Mouse (Mus musculus): ENCODE results near the gene Ccdc30.

Gene Ccdc30

GRCm38 (mm10) chr4:119417270-119417669 is 1.9 kb upstream of the Ccdc30 start:
- no peak for DNase-seq (ENCODE audit: low spot score)

- DNase-seq (ENCODE audit: low spot score), result no peak
Observed at GRCm38 (mm10) chr4:119412791-119413190, 2.5 kb downstream of the Ccdc30 start.

- no peak for DNase-seq (ENCODE audit: low spot score)
Observed at GRCm38 (mm10) chr4:119411877-119412650, 3.3 kb downstream of the Ccdc30 start.

GRCm38 (mm10) chr4:119403431-119403830 is 11.9 kb downstream of the Ccdc30 start:
- DNase-seq (ENCODE audit: low spot score), result no peak

GRCm38 (mm10) chr4:119400896-119401295 is 14.4 kb downstream of the Ccdc30 start:
- DNase-seq (ENCODE audit: low spot score), result no peak

- DNase-seq (ENCODE audit: low spot score), result no peak
Observed at GRCm38 (mm10) chr4:119398751-119399150, 16.6 kb downstream of the Ccdc30 start.

GRCm38 (mm10) chr4:119390369-119390768 is 25.0 kb downstream of the Ccdc30 start:
- no peak for DNase-seq (ENCODE audit: low spot score)

GRCm38 (mm10) chr4:119389184-119389583 is 26.1 kb downstream of the Ccdc30 start:
- DNase-seq (ENCODE audit: low spot score), result no peak

- no peak for DNase-seq (ENCODE audit: low spot score)
Observed at GRCm38 (mm10) chr4:119381471-119382190, 33.7 kb downstream of the Ccdc30 start.

GRCm38 (mm10) chr4:119369460-119369859 is 45.9 kb downstream of the Ccdc30 start:
- no peak for DNase-seq (ENCODE audit: low spot score)

GRCm38 (mm10) chr4:119366758-119367526 is 48.4 kb downstream of the Ccdc30 start:
- DNase-seq (ENCODE audit: low spot score), result no peak

- no peak for DNase-seq (ENCODE audit: low spot score)
Observed at GRCm38 (mm10) chr4:119362231-119362630, 53.1 kb downstream of the Ccdc30 start.

- peak; percentile 30 for DNase-seq (ENCODE audit: low spot score)
Observed at GRCm38 (mm10) chr4:119359196-119359971, 55.9 kb downstream of the Ccdc30 start.

GRCm38 (mm10) chr4:119345508-119345907 is 69.8 kb downstream of the Ccdc30 start:
- DNase-seq (ENCODE audit: low spot score), result no peak

GRCm38 (mm10) chr4:119338861-119339361 is 76.4 kb downstream of the Ccdc30 start:
- peak; percentile 26 for DNase-seq (ENCODE audit: low spot score)

GRCm38 (mm10) chr4:119338422-119338821 is 76.9 kb downstream of the Ccdc30 start:
- no peak for DNase-seq (ENCODE audit: low spot score)

GRCm38 (mm10) chr4:119333487-119333886 is 81.8 kb downstream of the Ccdc30 start:
- DNase-seq (ENCODE audit: low spot score), result no peak

GRCm38 (mm10) chr4:119320896-119321550 is 94.3 kb downstream of the Ccdc30 start:
- DNase-seq (ENCODE audit: low spot score), result no peak

- peak; percentile 94 for DNase-seq (ENCODE audit: low spot score)
Observed at GRCm38 (mm10) chr4:119320131-119320830, 95.0 kb downstream of the Ccdc30 start, which contains the start of gene Ppih. Gene Ppih (minus strand): TSS chr4:119320546.

- no peak for DNase-seq (ENCODE audit: low spot score)
Observed at GRCm38 (mm10) chr4:119313756-119314155, 101.6 kb downstream of the Ccdc30 start.

All from yolk sac, embryonic 10.5 days (tissue).